Mouse (Mus musculus) natural killer cell, adult 2 months (primary cell): Measurements from ENCODE around the gene Dlg1.

Experiments used
- DNase-seq, 2 experiments: peaks; one replicate each; pipeline ENCODE4 v3.0.0; 2022; ENCODE audit warnings: low spot score in 2 of 2

The Dlg1 gene

GRCm38 (mm10) chr16:31663379-31664286, at the start of gene Dlg1:
Dlg1 (plus strand) TSS chr16:31663443.
- DNase-seq = peak; percentile 71 to 81

GRCm38 (mm10) chr16:31616382-31616781, 46.9 kb upstream of the Dlg1 start:
- no peak for DNase-seq

- no peak for DNase-seq
Measured at GRCm38 (mm10) chr16:31617128-31617527, 46.1 kb upstream of the Dlg1 start.

GRCm38 (mm10) chr16:31617823-31618371, 45.3 kb upstream of the Dlg1 start:
- no peak for DNase-seq

- no peak for DNase-seq
Measured at GRCm38 (mm10) chr16:31618671-31619070, 44.6 kb upstream of the Dlg1 start.

- DNase-seq = no peak
Measured at GRCm38 (mm10) chr16:31619675-31620335, 43.4 kb upstream of the Dlg1 start.

- no peak for DNase-seq
Measured at GRCm38 (mm10) chr16:31622356-31622755, 40.9 kb upstream of the Dlg1 start.

- no peak for DNase-seq
Measured at GRCm38 (mm10) chr16:31623136-31623535, 40.1 kb upstream of the Dlg1 start.

GRCm38 (mm10) chr16:31624749-31625148, 38.5 kb upstream of the Dlg1 start:
- no peak for DNase-seq

GRCm38 (mm10) chr16:31626331-31626730, 36.9 kb upstream of the Dlg1 start:
- no peak for DNase-seq

- DNase-seq = no peak
Measured at GRCm38 (mm10) chr16:31630381-31630780, 32.9 kb upstream of the Dlg1 start.

- no peak for DNase-seq
Measured at GRCm38 (mm10) chr16:31631046-31631445, 32.2 kb upstream of the Dlg1 start.

GRCm38 (mm10) chr16:31634371-31634770, 28.9 kb upstream of the Dlg1 start:
- DNase-seq = no peak

GRCm38 (mm10) chr16:31638393-31638792, 24.9 kb upstream of the Dlg1 start:
- no peak for DNase-seq

GRCm38 (mm10) chr16:31639946-31640345, 23.3 kb upstream of the Dlg1 start:
- no peak for DNase-seq

- no peak for DNase-seq
Measured at GRCm38 (mm10) chr16:31641776-31642175, 21.5 kb upstream of the Dlg1 start.

- no peak for DNase-seq
Measured at GRCm38 (mm10) chr16:31647221-31647620, 16.0 kb upstream of the Dlg1 start.

- no peak for DNase-seq
Measured at GRCm38 (mm10) chr16:31650788-31651187, 12.5 kb upstream of the Dlg1 start.

GRCm38 (mm10) chr16:31651541-31651940, 11.7 kb upstream of the Dlg1 start:
- no peak for DNase-seq

- DNase-seq = no peak
Measured at GRCm38 (mm10) chr16:31652115-31652843, 11.0 kb upstream of the Dlg1 start.

- no peak for DNase-seq
Measured at GRCm38 (mm10) chr16:31653616-31654015, 9.6 kb upstream of the Dlg1 start.

GRCm38 (mm10) chr16:31654021-31654420, 9.2 kb upstream of the Dlg1 start:
- no peak for DNase-seq
